Mouse (Mus musculus) heart, adult 9 months (tissue): ENCODE results near the gene Spint2.
"Not testable (repeated sequence)": the region's sequence is repeated elsewhere in the genome, so short reads cannot be mapped to it uniquely, and the experiment has no call there.

Experiments used
- DNase-seq, 2 experiments: peaks; one replicate each; pipeline ENCODE4 v3.0.0; 2022; ENCODE audit warnings: low spot score in 2 of 2

The Spint2 gene

GRCm38 (mm10) chr7:29244732-29245416, 36.8 kb downstream of the Spint2 start:
- DNase-seq, result no peak

- peak; percentile 98 for DNase-seq
Observed at GRCm38 (mm10) chr7:29238019-29238967, 43.4 kb downstream of the Spint2 start, which contains the start of gene Yif1b. Yif1b (plus strand) TSS chr7:29238329.

- DNase-seq, result not testable (repeated sequence)
Observed at GRCm38 (mm10) chr7:29237596-29237995, 44.1 kb downstream of the Spint2 start.

- no peak for DNase-seq
Observed at GRCm38 (mm10) chr7:29236593-29236992, 45.1 kb downstream of the Spint2 start.

GRCm38 (mm10) chr7:29234661-29235060, 47.1 kb downstream of the Spint2 start:
- no peak for DNase-seq

GRCm38 (mm10) chr7:29233745-29234144, 48.0 kb downstream of the Spint2 start:
- DNase-seq, result peak; percentile 52 to 69

- peak; percentile 66 for DNase-seq
Observed at GRCm38 (mm10) chr7:29232247-29233013, 49.3 kb downstream of the Spint2 start, which contains the start of gene Kcnk6. Kcnk6 (minus strand) TSS chr7:29232515.

- no peak for DNase-seq
Observed at GRCm38 (mm10) chr7:29231517-29231916, 50.2 kb downstream of the Spint2 start.

- DNase-seq, result no peak
Observed at GRCm38 (mm10) chr7:29230560-29230959, 51.2 kb downstream of the Spint2 start.

- no peak for DNase-seq
Observed at GRCm38 (mm10) chr7:29228202-29228601, 53.5 kb downstream of the Spint2 start.

- DNase-seq, result no peak
Observed at GRCm38 (mm10) chr7:29225520-29225919, 56.2 kb downstream of the Spint2 start.

- no peak for DNase-seq
Observed at GRCm38 (mm10) chr7:29224756-29225394, 56.8 kb downstream of the Spint2 start.

GRCm38 (mm10) chr7:29214846-29215245, 66.9 kb downstream of the Spint2 start:
- no peak for DNase-seq

GRCm38 (mm10) chr7:29214236-29214635, 67.5 kb downstream of the Spint2 start:
- no peak for DNase-seq

- no peak for DNase-seq
Observed at GRCm38 (mm10) chr7:29213675-29214082, 68.0 kb downstream of the Spint2 start, which contains the start of gene Catsperg1. Catsperg1 (minus strand) TSS chr7:29214035.

GRCm38 (mm10) chr7:29212775-29213560, 68.7 kb downstream of the Spint2 start:
- not testable (repeated sequence) for DNase-seq

- DNase-seq, result no peak
Observed at GRCm38 (mm10) chr7:29212199-29212765, 69.4 kb downstream of the Spint2 start.

- peak; percentile 91 to 93 for DNase-seq
Observed at GRCm38 (mm10) chr7:29211415-29212198, 70.1 kb downstream of the Spint2 start.

- not testable (repeated sequence) for DNase-seq
Observed at GRCm38 (mm10) chr7:29211013-29211412, 70.7 kb downstream of the Spint2 start.
